Mouse (Mus musculus) embryonic facial prominence, embryonic 10.5 days (tissue): Measurements from ENCODE around the gene Zfp142. TPM values are rescaled to one million over a fixed set of nuclear protein-coding genes. Genes with fewer than 3 reads are reported as not detected.

Source experiments
- DNase-seq: peaks from one replicate; pipeline ENCODE4 v3.0.0-alpha.2; 2017; ENCODE audit warnings: low spot score
- H3K27ac ChIP-seq: fragments of 300-500 bp; sonication (generic); replicated peaks from 2 replicates; pipeline ENCODE4 v1.5.1; 2016; ENCODE audit warnings: mild to moderate bottlenecking
- H3K27me3 ChIP-seq: fragments of 300-500 bp; sonication (generic); replicated peaks from 2 replicates; pipeline ENCODE4 v1.6.1; 2016; ENCODE audit warnings: low read depth, mild to moderate bottlenecking; ENCODE audit not compliant: poor library complexity, severe bottlenecking
- H3K36me3 ChIP-seq: fragments of 300-500 bp; sonication (generic); replicated peaks from 2 replicates; pipeline ENCODE4 v1.6.1; 2016; ENCODE audit warnings: mild to moderate bottlenecking, moderate library complexity
- H3K4me1 ChIP-seq: fragments of 300-500 bp; sonication (generic); 2 replicates; pipeline ENCODE4 v1.6.1; 2016
- H3K4me3 ChIP-seq: fragments of 300-500 bp; sonication (generic); 2 replicates; pipeline ENCODE4 v1.5.1; 2016; ENCODE audit warnings: mild to moderate bottlenecking, moderate library complexity
- H3K9me3 ChIP-seq: fragments of 300-500 bp; sonication (generic); 2 replicates; pipeline ENCODE4 v1.6.1; 2016; ENCODE audit warnings: mild to moderate bottlenecking
- WGBS: fragments of 180-500 bp; shearing (Covaris S2); methylation state at CpG from one replicate; pipeline ENCODE4 v1.1.7; 2016; 5-methylcytosine and 5-hydroxymethylcytosine counted together
- polyA plus RNA-seq: library from polyadenylated mRNA; unstranded; fragments of >200 nt; fragmentation: Nextera tagmentation; extraction: Ambion mirVana; gene quantifications from 2 replicates; pipeline ENCODE4 v1.2.1, GENCODE M21; 2016

Gene Zfp142
- polyA plus RNA-seq = 9.5 and 10.5 TPM in 2 replicates

DNA sequence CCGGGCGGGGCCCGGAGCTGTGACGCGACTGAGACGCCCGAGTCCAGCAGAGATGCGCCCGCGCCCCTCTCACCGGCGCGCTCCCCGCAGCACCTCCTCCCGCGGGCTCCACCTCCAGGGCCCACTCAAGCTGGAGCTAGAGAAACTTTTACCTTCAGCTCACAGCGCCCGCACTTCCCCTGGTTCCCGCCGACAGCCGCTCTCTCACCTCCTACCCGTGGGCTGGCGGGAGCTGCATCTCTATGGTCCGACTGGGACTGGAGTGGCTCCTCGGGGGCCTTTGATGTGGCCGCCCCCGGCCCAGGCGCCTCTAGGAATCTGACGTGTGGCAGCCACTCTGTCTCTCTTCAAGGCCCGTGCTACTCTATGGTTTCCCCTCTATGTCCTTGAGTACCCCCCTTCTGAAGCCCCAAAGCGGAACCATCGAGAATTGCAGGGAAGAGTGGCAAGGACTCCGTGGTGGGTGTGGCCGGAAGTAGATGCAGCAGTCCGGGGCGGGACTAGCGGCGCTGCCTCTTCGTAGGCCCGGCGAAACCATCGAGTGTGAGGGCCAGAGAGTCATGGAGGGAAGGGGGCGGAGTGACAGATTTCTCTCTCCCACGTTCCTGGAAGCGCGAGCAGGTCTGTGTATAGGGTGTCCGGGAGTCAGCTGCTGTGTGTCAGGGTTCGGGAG is at the start of gene Zfp142, which contains the start of gene Bcs1l:
Gene Zfp142, minus strand, starts transcription at position 474 of the 673 bp plus-strand sequence.
Gene Bcs1l, plus strand, starts transcription at position 517 of the 673 bp plus-strand sequence.
- DNase-seq = peak; percentile 99
- Histone ChIP-seq H3K27ac (peak within 1 kb of the TSS; percentile 90), H3K36me3 (peaks cover 54% of the 10 kb centered on the region)

GRCm38 (mm10) chr1:74632734-74633133 is 44.7 kb upstream of the Zfp142 start:
- 80% methylated on average over 4 of the region's 4 CpGs for whole genome bisulfite sequencing
- Histone ChIP-seq H3K9me3 (no peaks in the 10 kb centered on the region), H3K4me1 (peaks cover 6% of the 10 kb centered on the region; the same call in 1 of the 2 replicates), H3K27me3 (no peaks in the 10 kb centered on the region), H3K4me3 (no peak overlapping the region), H3K27ac (no peak overlapping the region), H3K36me3 (peaks cover 18% of the 10 kb centered on the region; the same call in 1 of the 2 replicates)
- DNase-seq = no peak

More for the DNA sequence above, at the start of gene Zfp142, which contains the start of gene Bcs1l:
- Histone ChIP-seq H3K27me3 (no peaks in the 10 kb centered on the region), H3K4me1 (peaks cover 26% of the 10 kb centered on the region), H3K9me3 (no peaks in the 10 kb centered on the region), H3K4me3 (peak within 1 kb of the TSS; percentile 91)
- under 1% methylated on average over 48 of the region's 48 CpGs for WGBS

- Histone ChIP-seq H3K4me3 (no peak overlapping the region), H3K36me3 (peaks cover 29% of the 10 kb centered on the region), H3K27me3 (no peaks in the 10 kb centered on the region), H3K4me1 (peaks cover 7% of the 10 kb centered on the region; the same call in 1 of the 2 replicates), H3K9me3 (no peaks in the 10 kb centered on the region), H3K27ac (no peak overlapping the region; the same call in 1 of the 2 replicates)
- DNase-seq = peak; percentile 32
- WGBS = 34% methylated on average over 7 of the region's 7 CpGs
Measured at GRCm38 (mm10) chr1:74628001-74628400, 40.0 kb upstream of the Zfp142 start.

DNA sequence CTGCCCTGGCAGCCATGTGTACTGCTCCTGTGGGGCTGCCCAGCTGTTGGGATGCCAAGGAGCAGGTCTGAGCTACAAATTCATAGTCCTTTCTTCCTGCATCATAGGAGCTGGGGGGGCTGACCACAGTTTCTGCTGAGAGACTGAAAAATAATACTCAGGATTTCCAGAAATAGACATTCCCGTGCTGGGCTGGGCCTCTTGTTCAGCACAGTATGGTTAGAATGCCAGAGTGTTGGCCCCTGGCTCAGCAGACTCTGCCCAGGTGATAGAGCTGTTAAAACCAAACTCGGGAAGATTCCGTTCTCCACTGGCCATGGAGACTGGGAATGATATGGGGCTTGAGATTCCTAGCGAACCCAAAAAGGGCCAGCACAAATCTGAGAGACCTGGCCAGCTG is 38.0 kb upstream of the Zfp142 start:
- Histone ChIP-seq H3K36me3 (peaks cover 36% of the 10 kb centered on the region), H3K27ac (no peak overlapping the region), H3K9me3 (no peaks in the 10 kb centered on the region), H3K27me3 (no peaks in the 10 kb centered on the region), H3K4me1 (peaks cover 7% of the 10 kb centered on the region; the same call in 1 of the 2 replicates), H3K4me3 (no peak overlapping the region)
- no peak for DNase-seq
- 86% methylated on average over 4 of the region's 4 CpGs for WGBS

DNA sequence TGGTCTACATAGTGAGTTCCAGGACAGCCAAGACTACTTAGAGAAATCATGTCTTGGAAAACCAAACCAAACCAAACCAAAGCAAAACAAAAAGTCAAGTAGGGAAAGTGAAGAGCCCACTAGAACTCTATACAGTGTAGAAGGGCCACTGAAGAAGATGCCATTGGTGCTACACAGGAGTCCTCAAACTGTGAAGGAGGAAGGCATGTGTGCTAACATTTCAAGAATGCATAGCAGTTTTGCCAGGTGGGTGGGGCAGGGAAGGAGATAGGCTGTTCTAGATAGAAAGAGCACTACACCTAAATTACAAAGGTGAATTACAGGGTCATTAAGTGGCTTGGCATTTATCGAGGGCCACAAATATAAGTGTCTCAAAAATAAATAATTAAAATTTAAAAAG is 36.1 kb upstream of the Zfp142 start:
- WGBS = 94% methylated on average over 1 of the region's 1 CpGs
- Histone ChIP-seq H3K27me3 (no peaks in the 10 kb centered on the region), H3K36me3 (peaks cover 36% of the 10 kb centered on the region), H3K4me3 (no peak overlapping the region), H3K4me1 (peaks cover 7% of the 10 kb centered on the region; the same call in 1 of the 2 replicates), H3K27ac (no peak overlapping the region), H3K9me3 (no peaks in the 10 kb centered on the region)
- DNase-seq = no peak

DNA sequence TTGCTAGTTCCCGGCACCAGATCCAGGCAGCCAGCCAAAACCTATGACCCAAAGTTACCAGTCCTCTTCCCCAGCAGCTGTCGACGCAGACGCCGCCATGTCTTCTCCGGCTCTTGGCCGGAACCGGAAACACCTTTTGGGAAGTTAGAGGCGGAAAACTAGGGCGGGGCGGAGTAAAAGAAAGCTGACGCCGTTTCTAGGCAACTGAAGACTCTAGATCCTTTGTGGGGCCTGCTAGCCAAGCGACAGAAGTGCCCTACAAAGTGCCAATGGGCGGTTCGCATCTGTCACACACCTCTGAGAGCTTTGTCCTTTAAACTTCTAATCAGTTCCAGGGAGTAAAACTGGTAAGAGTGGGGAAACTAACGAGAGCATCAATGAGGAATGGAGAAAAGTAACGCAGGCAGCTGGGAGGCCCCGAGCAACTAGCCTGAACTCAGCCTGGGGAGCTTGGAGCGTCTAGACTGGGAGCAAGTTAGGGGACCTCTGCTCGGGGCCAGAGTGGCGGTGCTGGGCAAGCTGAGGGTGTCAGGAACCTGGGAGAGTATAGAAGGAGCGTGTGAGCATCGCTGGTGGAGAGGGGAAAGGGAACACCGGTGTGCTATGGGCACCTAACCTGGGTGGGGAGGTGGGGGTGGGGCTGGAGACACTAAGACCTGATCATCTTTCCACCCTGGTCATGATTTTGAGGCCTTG is 13.4 kb upstream of the Zfp142 start, which contains the start of the genes Rnf25 and Stk36:
Gene Rnf25, minus strand, starts transcription at position 131 of the 696 bp plus-strand sequence.
Gene Stk36, plus strand, starts transcription at position 179 of the 696 bp plus-strand sequence.
- Histone ChIP-seq H3K4me1 (peaks cover 13% of the 10 kb centered on the region), H3K27ac (peak within 1 kb of the TSS; percentile 88), H3K4me3 (peak within 1 kb of the TSS; percentile 94), H3K9me3 (no peaks in the 10 kb centered on the region), H3K27me3 (no peaks in the 10 kb centered on the region), H3K36me3 (peaks cover 48% of the 10 kb centered on the region)
- peak; percentile 86 for DNase-seq
- 9% methylated on average over 25 of the region's 25 CpGs for WGBS

- DNase-seq = no peak
- H3K36me3 ChIP-seq = peaks cover 53% of the 10 kb centered on the region
- H3K27me3 ChIP-seq = no peaks in the 10 kb centered on the region
- H3K27ac ChIP-seq = peak overlapping the region; percentile 88
- H3K4me3 ChIP-seq = peak overlapping the region; percentile 94
- peaks cover 13% of the 10 kb centered on the region for H3K4me1 ChIP-seq
- H3K9me3 ChIP-seq = no peaks in the 10 kb centered on the region
- 9% methylated on average over 26 of the region's 26 CpGs for WGBS
Measured at GRCm38 (mm10) chr1:74600501-74601266, 12.6 kb upstream of the Zfp142 start.

DNA sequence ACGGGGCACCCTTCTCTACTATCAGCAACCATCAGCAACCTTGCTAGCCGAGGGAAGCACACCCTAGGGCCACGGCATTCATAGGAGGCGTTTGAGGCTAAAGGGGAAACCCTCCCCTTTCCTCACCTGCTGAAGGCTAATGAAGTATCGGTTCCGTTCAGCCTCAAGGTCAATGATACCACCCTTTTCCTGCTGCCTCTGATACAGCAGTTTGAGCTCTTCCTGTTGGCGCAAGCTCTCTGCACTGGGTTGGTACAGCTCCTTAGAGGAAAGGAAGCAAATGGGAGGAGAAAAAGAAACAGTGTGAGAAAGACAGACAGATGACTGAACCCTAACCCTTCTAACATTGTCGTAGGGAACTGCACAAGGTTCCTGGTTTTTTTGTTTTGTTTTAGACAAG is 6.4 kb upstream of the Zfp142 start:
- peaks cover 93% of the 10 kb centered on the region for H3K36me3 ChIP-seq
- no peaks in the 10 kb centered on the region for H3K9me3 ChIP-seq
- no peaks in the 10 kb centered on the region for H3K27me3 ChIP-seq
- no peak overlapping the region for H3K4me3 ChIP-seq
- H3K4me1 ChIP-seq = no peaks in the 10 kb centered on the region
- WGBS = 91% methylated on average over 8 of the region's 8 CpGs
- DNase-seq = no peak
- no peak overlapping the region for H3K27ac ChIP-seq

- under 1% methylated on average over 24 of the region's 24 CpGs for WGBS
Measured at GRCm38 (mm10) chr1:74587233-74587772, 743 bp downstream of the Zfp142 start.

GRCm38 (mm10) chr1:74584616-74585398 is 3.2 kb downstream of the Zfp142 start:
- H3K9me3 ChIP-seq = no peaks in the 10 kb centered on the region
- H3K4me3 ChIP-seq = no peak overlapping the region
- no peak for DNase-seq
- H3K4me1 ChIP-seq = peaks cover 26% of the 10 kb centered on the region
- H3K27me3 ChIP-seq = no peaks in the 10 kb centered on the region
- H3K27ac ChIP-seq = no peak overlapping the region
- H3K36me3 ChIP-seq = peaks cover 50% of the 10 kb centered on the region
- 88% methylated on average over 3 of the region's 3 CpGs for WGBS

More at GRCm38 (mm10) chr1:74587233-74587772, 743 bp downstream of the Zfp142 start:
- Histone ChIP-seq H3K27ac (peak overlapping the region; percentile 90), H3K27me3 (no peaks in the 10 kb centered on the region), H3K9me3 (no peaks in the 10 kb centered on the region), H3K4me1 (peaks cover 26% of the 10 kb centered on the region), H3K4me3 (peak overlapping the region; percentile 91), H3K36me3 (peaks cover 56% of the 10 kb centered on the region)
- DNase-seq = no peak

DNA sequence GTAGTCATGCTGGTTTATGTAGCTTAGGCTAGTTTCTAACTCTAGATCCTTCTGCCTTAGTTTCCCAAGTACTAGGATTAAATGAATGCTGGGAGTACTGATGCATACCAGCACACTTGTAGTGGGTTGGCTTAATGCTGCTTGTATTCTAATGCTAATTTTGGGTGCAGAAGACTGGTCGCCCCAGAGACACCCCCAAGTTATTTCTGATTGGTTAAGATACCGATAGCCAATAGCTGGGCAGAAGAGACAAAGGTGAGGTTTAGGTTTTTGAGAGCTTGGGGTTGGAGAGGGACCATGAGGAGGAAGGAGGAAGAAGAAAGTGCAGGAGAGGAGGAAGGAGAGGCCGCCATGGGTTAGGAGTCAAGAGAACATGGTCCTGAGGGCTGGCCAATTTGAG is 5.4 kb downstream of the Zfp142 start:
- H3K36me3 ChIP-seq = peaks cover 67% of the 10 kb centered on the region
- WGBS = 78% methylated on average over 3 of the region's 3 CpGs
- H3K27ac ChIP-seq = no peak overlapping the region
- DNase-seq = no peak
- no peak overlapping the region for H3K4me3 ChIP-seq
- H3K4me1 ChIP-seq = peaks cover 16% of the 10 kb centered on the region
- H3K27me3 ChIP-seq = no peaks in the 10 kb centered on the region
- no peaks in the 10 kb centered on the region for H3K9me3 ChIP-seq
